Mouse (Mus musculus) embryonic fibroblast, embryonic 13.5 days (primary cell): ENCODE results near the gene Fam219b.

ENCODE experiments used
- CTCF ChIP-seq: IDR thresholded peaks from 2 replicates; pipeline ENCODE4 v1.5.1; 2011; ENCODE audit warnings: mild to moderate bottlenecking, control low read depth, low read length, moderate library complexity, borderline replicate concordance; ENCODE audit not compliant: insufficient read depth
- POLR2A ChIP-seq: IDR thresholded peaks from 2 replicates; pipeline ENCODE4 v1.6.1; 2011; ENCODE audit warnings: low read depth, mild to moderate bottlenecking, control low read depth, low read length, moderate library complexity

- no peak for TF ChIP-seq CTCF
- TF ChIP-seq POLR2A: no peak
Measured at GRCm38 (mm10) chr9:57574397-57574796, 37.1 kb downstream of the Fam219b start.
